Mouse (Mus musculus) CD4-positive naive resting alpha-beta T cell, adult 57 days (primary cell): Measurements from ENCODE around the gene Ndnf. TPM values are rescaled to one million over a fixed set of nuclear protein-coding genes. Genes with fewer than 3 reads are reported as not detected.

Experiments
- total RNA-seq: library from RNA; stranded (reverse); gene quantifications from one replicate; pipeline ENCODE4 v1.2.4, GENCODE M21; 2023

The Ndnf gene
- 1.3 TPM for total RNA-seq

GRCm38 (mm10) chr6:65671451-65671850, at the start of gene Ndnf:
TSS of gene Ndnf (plus strand) at chr6:65671590.

Other genes with a start within 250 kb of the Ndnf start
- 0.35 TPM for gene Tnip3, start 146.3 kb upstream of the Ndnf start, total RNA-seq
- 1.2 TPM for gene Prdm5, start 107.4 kb downstream of the Ndnf start, total RNA-seq